Mouse (Mus musculus) cerebellum, adult 2 months (tissue): Measurements from ENCODE around the gene Ankrd63.

Experiments
- CTCF ChIP-seq: fragments of 200-500 bp; IDR thresholded peaks from 2 replicates; pipeline ENCODE4 v1.5.1; 2011; ENCODE audit warnings: low read depth, mild to moderate bottlenecking, control low read depth, low read length, moderate library complexity, borderline replicate concordance; ENCODE audit not compliant: insufficient read depth
- POLR2A ChIP-seq: fragments of 200-500 bp; IDR thresholded peaks from 2 replicates; pipeline ENCODE4 v1.6.1; 2011; ENCODE audit warnings: low read length, control low read depth, borderline replicate concordance; ENCODE audit not compliant: insufficient read depth

DNA sequence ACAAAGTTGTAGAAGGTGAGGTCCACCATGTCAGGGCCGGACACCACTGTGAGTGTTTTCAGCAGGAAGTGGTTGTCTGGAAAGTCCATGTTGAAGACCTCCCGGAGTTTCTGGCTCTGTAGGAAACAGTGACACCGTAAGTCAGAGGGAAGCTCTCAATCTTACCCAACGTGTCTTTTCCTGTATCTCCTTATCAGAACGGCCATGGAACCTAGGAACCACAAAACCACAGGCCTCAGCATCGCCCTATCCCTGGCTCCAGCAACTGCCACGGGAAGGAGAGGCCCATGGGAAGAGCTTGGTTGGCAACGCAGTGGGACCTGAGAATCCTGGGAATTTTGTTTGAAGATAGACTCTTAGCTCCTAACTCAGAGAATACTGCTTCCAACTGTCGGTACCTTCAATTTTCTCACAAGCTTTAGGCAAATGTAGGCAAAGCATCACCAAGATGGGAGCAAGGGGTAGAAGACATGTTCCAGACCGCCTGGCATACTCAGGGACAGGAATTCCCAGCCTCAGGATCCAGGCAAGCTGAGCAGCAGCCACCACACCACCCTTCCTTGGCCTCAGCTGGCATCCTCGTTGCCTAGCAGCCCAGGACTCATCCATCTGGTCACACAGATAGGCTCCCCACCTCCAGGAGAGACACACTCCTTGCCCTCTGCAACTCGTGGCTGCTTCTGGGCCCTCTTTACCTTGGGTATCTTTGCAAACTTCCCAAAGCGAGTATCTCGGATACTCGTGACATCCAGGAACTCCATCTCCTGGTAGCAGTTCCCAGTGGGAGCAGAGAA is 20.1 kb upstream of the Ankrd63 start:
- no peak for TF ChIP-seq CTCF
- TF ChIP-seq POLR2A: no peak
